Mouse (Mus musculus): ENCODE results near the gene Card6. TPM values are rescaled to one million over a fixed set of nuclear protein-coding genes. Genes with fewer than 3 reads are reported as not detected.

Card6 gene
- 6.8 TPM for polyA plus RNA-seq (2014; fragmentation: Illumina TruSeq; extraction: RNeasy Lipid Tissue Mini Kit (QIAGEN cat#74804); ENCODE audit: low read depth, low replicate concordance)

GRCm38 (mm10) chr15:5107686-5108654, at the start of gene Card6:
TSS of gene Card6 (minus strand) at chr15:5108539.

GRCm38 (mm10) chr15:5143361-5144020, 35.2 kb upstream of the Card6 start, which contains the start of gene Prkaa1:
TSS of gene Prkaa1 (plus strand) at chr15:5143861.

GRCm38 (mm10) chr15:5116270-5117030, 8.1 kb upstream of the Card6 start, which contains the start of gene Rpl37:
TSS of gene Rpl37 (plus strand) at chr15:5116645.

GRCm38 (mm10) chr15:5063635-5064034, 44.7 kb downstream of the Card6 start, which contains the start of gene C7:
TSS of gene C7 (minus strand) at chr15:5063740.

Other genes starting within 250 kb of the Card6 start
- not detected for gene Mroh2b, start 209.8 kb downstream of the Card6 start, polyA plus RNA-seq (2014; fragmentation: Illumina TruSeq; extraction: RNeasy Lipid Tissue Mini Kit (QIAGEN cat#74804); ENCODE audit: low read depth, low replicate concordance)
- 20.2 TPM for gene C7, start 44.8 kb downstream of the Card6 start, polyA plus RNA-seq (2014; fragmentation: Illumina TruSeq; extraction: RNeasy Lipid Tissue Mini Kit (QIAGEN cat#74804); ENCODE audit: low read depth, low replicate concordance)
- 23.4 TPM for gene Rpl37, start 8.1 kb upstream of the Card6 start, polyA plus RNA-seq (2014; fragmentation: Illumina TruSeq; extraction: RNeasy Lipid Tissue Mini Kit (QIAGEN cat#74804); ENCODE audit: low read depth, low replicate concordance)
- 135 TPM for gene Prkaa1, start 35.3 kb upstream of the Card6 start, polyA plus RNA-seq (2014; fragmentation: Illumina TruSeq; extraction: RNeasy Lipid Tissue Mini Kit (QIAGEN cat#74804); ENCODE audit: low read depth, low replicate concordance)
- gene Ttc33, start 77.0 kb upstream of the Card6 start, polyA plus RNA-seq (2014; fragmentation: Illumina TruSeq; extraction: RNeasy Lipid Tissue Mini Kit (QIAGEN cat#74804); ENCODE audit: low read depth, low replicate concordance) = 113 TPM
- gene Ptger4, start 135.6 kb upstream of the Card6 start, polyA plus RNA-seq (2014; fragmentation: Illumina TruSeq; extraction: RNeasy Lipid Tissue Mini Kit (QIAGEN cat#74804); ENCODE audit: low read depth, low replicate concordance) = 1.6 TPM

Data from adrenal gland, adult 10 weeks (tissue).